Mouse (Mus musculus) limb, embryonic 13.5 days (tissue): ENCODE measurements at regions not wholly inside any gene's neighbourhood (a gene's known extent, or its start where the extent isn't known, plus 50 kb on each side); places are given as distances from the start of the nearest gene placed in this dataset.

Source experiments
- ATAC-seq: fragments of 200-750 bp; cut with Nextera tagmentation; 2 replicates; pipeline ENCODE4 v1.8.0; 2017; ENCODE audit warnings: low read depth, moderate number of reproducible peaks, moderate TSS enrichment; ENCODE audit not compliant: low FRiP score
- H3K27ac ChIP-seq: fragments of 300-500 bp; sonication (generic); 2 replicates; pipeline ENCODE4 v1.5.1; 2015; ENCODE audit warnings: inconsistent platforms, mild to moderate bottlenecking, moderate library complexity
- H3K27me3 ChIP-seq: fragments of 300-500 bp; sonication (generic); 2 replicates; pipeline ENCODE4 v1.6.1; 2015; ENCODE audit warnings: mild to moderate bottlenecking, inconsistent platforms
- H3K36me3 ChIP-seq: fragments of 300-500 bp; sonication (generic); 2 replicates; pipeline ENCODE4 v1.6.1; 2015; ENCODE audit warnings: inconsistent platforms, mild to moderate bottlenecking, moderate library complexity
- H3K4me1 ChIP-seq: fragments of 300-500 bp; sonication (generic); 2 replicates; pipeline ENCODE4 v1.6.1; 2015; ENCODE audit warnings: inconsistent platforms
- H3K4me2 ChIP-seq: fragments of 300-500 bp; sonication (generic); replicated peaks from 2 replicates; pipeline ENCODE4 v1.6.1; 2015; ENCODE audit warnings: inconsistent platforms, mild to moderate bottlenecking, moderate library complexity
- H3K4me3 ChIP-seq: fragments of 300-500 bp; sonication (generic); 2 replicates; pipeline ENCODE4 v1.5.1; 2015; ENCODE audit warnings: moderate library complexity, mild to moderate bottlenecking, inconsistent platforms
- H3K9ac ChIP-seq: fragments of 300-500 bp; sonication (generic); 2 replicates; pipeline ENCODE4 v1.6.1; 2015; ENCODE audit warnings: mild to moderate bottlenecking, inconsistent platforms
- H3K9me3 ChIP-seq: fragments of 300-500 bp; sonication (generic); 2 replicates; pipeline ENCODE4 v1.6.1; 2016; ENCODE audit warnings: inconsistent platforms
- WGBS: fragments of 180-500 bp; shearing (Covaris S2); methylation state at CpG from one replicate; pipeline ENCODE4 v1.1.7; 2015; 5-methylcytosine and 5-hydroxymethylcytosine counted together

DNA sequence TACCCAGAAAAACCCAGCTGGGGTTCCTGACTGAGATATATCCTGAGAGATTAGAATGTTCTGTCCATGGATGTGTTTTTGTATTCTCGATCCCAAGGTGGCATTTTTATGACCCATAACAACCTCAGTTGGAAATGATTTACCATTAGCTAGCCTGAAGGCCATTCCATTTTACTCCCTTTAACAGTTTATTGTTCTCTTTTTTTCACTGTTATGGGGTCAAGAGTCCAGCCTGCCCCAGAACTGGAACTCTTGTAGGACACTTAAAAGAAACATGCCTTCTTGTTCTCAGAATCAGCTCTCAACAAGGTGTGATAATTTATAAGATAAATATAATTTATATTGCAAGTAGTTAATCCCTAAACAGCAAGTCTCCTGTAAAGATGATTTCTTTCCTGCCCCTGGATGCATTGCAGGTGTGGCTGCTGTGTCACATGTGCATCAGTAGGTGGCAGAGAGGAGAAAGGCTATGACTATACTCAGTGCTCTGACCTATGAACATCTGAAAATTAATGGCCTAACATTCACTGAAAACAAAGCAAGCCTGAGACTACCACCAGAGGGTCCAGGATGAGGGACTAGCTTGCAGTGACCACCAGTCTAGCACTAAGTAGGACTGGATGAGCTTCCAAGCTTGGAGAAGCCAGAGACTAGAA is 181.6 kb upstream of the Gm527 start:
- no peak overlapping the region for H3K4me3 ChIP-seq
- H3K9me3 ChIP-seq, result no peaks in the 10 kb centered on the region
- WGBS, result 21% methylated on average over 1 of the region's 1 CpGs
- no peaks in the 10 kb centered on the region for H3K36me3 ChIP-seq
- H3K4me2 ChIP-seq, result no peak overlapping the region
- H3K4me1 ChIP-seq, result no peaks in the 10 kb centered on the region
- ATAC-seq, result no peak
- H3K9ac ChIP-seq, result no peak overlapping the region
- no peaks in the 10 kb centered on the region for H3K27me3 ChIP-seq
- no peak overlapping the region for H3K27ac ChIP-seq

DNA sequence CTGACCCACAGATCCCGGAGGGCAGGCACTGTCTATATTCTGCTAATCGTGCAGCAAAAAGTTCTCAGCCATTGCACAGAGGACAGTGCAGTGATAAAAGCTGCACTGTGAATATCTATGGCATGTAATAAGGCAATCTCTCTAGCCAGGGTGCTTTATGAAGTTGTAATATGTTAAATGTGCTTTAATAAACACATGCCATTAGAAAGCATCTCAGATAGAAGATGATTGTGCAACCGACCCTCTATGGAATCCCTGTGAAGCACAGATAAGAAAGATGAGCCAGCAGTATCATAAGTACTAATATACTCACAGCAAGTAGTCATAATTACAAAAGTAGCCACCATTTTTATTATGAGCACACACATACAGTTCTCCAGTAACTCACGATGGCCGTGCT is 214.3 kb upstream of the Gm527 start:
- H3K27me3 ChIP-seq, result no peaks in the 10 kb centered on the region
- H3K9me3 ChIP-seq, result no peaks in the 10 kb centered on the region
- no peaks in the 10 kb centered on the region for H3K36me3 ChIP-seq
- no peak for ATAC-seq
- no peak overlapping the region for H3K27ac ChIP-seq
- H3K4me2 ChIP-seq, result no peak overlapping the region
- no peak overlapping the region for H3K9ac ChIP-seq
- no peaks in the 10 kb centered on the region for H3K4me1 ChIP-seq
- no peak overlapping the region for H3K4me3 ChIP-seq
- WGBS, result 92% methylated on average over 5 of the region's 5 CpGs

DNA sequence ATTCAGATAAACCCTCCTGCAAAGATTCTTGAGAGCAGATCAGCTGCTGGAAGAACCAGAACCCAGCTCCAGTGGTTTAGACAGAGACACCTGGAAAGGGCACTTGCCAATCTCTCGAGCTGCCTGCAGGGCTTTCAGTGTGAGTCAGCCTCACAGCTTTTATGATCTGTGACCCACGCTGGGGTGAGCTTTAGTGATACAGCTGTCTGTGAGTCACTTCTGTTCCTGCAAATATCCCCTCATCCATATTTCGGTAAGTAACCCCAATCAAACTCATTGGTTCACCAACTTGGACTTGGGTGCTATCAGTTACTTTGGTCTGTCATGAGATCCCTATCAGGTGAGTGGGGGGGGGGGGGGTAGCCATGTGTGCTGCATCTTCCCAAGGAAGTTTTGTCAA is 216.6 kb upstream of the Gm527 start:
- H3K36me3 ChIP-seq, result no peaks in the 10 kb centered on the region
- no peaks in the 10 kb centered on the region for H3K27me3 ChIP-seq
- no peak overlapping the region for H3K4me2 ChIP-seq
- H3K9me3 ChIP-seq, result no peaks in the 10 kb centered on the region
- WGBS, result 53% methylated on average over 3 of the region's 3 CpGs
- H3K27ac ChIP-seq, result no peak overlapping the region
- no peak overlapping the region for H3K4me3 ChIP-seq
- no peak for ATAC-seq
- H3K4me1 ChIP-seq, result no peaks in the 10 kb centered on the region
- no peak overlapping the region for H3K9ac ChIP-seq

DNA sequence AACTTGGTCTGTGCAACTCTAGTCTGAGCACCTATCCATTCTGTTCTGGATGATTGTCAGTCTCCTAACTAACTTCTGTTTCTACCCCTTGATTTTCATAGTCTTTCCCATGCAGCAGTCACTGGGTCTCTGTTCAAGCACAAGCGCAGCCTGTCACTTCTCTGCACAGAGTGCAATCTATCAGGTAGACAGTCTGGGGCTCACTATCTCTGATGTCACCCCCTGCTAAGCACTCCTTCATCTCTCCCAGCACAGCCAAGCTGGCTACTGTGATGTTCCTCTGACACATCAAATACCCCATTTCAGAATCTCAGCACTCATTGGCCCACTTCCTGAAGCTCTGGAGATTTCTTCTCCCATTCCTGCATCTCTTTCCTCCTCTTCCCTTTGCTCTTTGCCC is 220.9 kb upstream of the Fscb start:
- no peak overlapping the region for H3K9ac ChIP-seq
- peaks cover 8% of the 10 kb centered on the region for H3K4me1 ChIP-seq
- WGBS, result 88% methylated on average over 1 of the region's 1 CpGs
- H3K4me3 ChIP-seq, result no peak overlapping the region
- no peaks in the 10 kb centered on the region for H3K36me3 ChIP-seq
- H3K9me3 ChIP-seq, result no peaks in the 10 kb centered on the region
- no peak overlapping the region for H3K27ac ChIP-seq
- H3K4me2 ChIP-seq, result no peak overlapping the region
- no peak for ATAC-seq
- peaks cover 5% of the 10 kb centered on the region; the same call in 1 of the 2 replicates for H3K27me3 ChIP-seq

DNA sequence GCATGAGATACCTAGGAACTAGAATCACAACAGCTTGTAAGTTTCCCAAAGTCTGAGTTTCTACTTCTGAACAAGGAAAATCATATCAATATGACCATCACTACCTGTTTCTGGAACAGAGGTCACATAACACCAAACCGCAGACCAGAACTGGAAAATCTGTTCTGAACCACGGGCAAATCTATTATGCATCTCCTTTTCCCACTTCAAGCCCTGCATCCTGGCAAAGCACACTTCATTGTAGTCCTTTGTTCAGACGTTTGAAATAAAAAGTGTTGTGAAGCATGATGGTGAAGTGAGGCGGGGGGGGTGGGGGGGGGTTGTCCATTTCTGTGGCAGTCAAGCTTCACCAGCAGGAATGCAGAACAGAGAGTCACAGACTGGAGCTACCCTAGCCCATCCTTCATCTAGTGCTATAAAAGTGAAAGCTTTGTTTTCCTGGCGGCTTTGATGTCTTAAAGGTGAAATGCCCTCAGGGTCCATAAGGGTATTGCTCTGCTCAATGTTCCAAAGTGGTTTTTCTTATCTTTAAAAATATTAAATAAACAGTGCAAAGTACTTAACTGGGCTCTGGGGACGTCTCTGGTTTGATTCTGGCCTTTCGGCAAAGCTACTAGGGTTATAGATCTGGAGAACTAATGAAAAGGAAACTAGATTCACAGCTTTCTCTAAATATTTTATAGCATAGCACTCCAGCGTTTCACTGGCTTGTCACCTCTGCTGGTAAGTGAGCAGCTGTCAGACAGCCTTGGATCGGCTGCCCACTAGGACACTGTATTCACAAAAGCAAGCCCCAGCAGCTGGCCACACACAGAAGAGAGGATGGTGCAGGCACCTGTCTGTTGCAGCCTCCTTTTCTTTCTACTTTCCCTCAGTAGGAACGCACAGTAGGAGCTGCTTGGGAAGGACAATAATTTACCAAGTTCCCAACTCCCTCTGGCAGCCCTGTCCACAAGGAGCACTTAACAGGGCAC is 218.0 kb upstream of the Fscb start:
- no peaks in the 10 kb centered on the region for H3K36me3 ChIP-seq
- no peak overlapping the region for H3K27ac ChIP-seq
- 17% methylated on average over 10 of the region's 10 CpGs for WGBS
- H3K9me3 ChIP-seq, result no peaks in the 10 kb centered on the region
- H3K4me2 ChIP-seq, result peak overlapping the region; percentile 27
- H3K4me1 ChIP-seq, result peaks cover 8% of the 10 kb centered on the region
- no peak overlapping the region for H3K4me3 ChIP-seq
- peaks cover 5% of the 10 kb centered on the region; the same call in 1 of the 2 replicates for H3K27me3 ChIP-seq
- no peak overlapping the region for H3K9ac ChIP-seq
- ATAC-seq, result peak; percentile 78

DNA sequence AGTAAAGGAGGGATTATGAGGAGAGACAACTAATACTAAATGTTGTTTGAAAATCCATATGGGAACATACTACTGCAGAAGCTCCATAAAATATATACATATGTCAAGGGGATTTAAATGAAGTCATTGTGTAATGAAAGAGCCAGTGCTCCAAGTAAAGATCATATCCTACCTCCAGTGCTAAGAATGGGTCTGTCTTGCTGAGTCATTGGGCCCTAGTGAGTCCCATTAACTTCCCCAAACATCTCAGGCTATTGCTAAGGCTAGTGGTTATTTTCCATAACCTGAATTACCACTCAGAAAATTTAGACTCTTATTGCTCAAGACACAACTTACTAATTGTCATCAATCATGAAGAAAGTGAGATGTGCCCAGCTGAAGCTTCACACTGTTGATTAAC is 215.2 kb upstream of the Fscb start:
- ATAC-seq, result no peak
- H3K4me2 ChIP-seq, result no peak overlapping the region
- no peak overlapping the region for H3K9ac ChIP-seq
- H3K4me3 ChIP-seq, result no peak overlapping the region
- H3K27ac ChIP-seq, result no peak overlapping the region
- no peaks in the 10 kb centered on the region for H3K27me3 ChIP-seq
- peaks cover 8% of the 10 kb centered on the region for H3K4me1 ChIP-seq
- no peaks in the 10 kb centered on the region for H3K9me3 ChIP-seq
- H3K36me3 ChIP-seq, result no peaks in the 10 kb centered on the region

DNA sequence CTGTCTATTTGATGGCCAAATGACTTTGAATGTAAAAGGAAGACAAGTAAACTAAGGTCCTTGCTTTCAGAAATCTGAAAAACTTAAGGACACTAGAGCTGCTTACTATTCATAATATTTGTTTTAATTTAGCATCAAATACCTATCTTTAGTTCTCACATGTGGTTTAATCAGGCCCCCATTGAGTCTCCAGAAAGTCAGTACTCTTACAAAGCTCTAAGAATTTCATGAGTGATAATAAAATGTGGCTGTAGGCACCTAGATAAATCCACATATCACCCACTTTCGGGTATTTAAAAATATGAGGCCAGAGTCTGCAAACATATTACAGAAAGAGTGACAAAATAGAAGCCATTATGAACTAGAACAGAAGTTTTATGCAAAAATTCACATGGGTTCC is 214.1 kb upstream of the Fscb start:
- Histone ChIP-seq H3K9me3 (no peaks in the 10 kb centered on the region), H3K27me3 (no peaks in the 10 kb centered on the region), H3K4me3 (no peak overlapping the region), H3K4me1 (peaks cover 8% of the 10 kb centered on the region), H3K27ac (no peak overlapping the region), H3K4me2 (no peak overlapping the region), H3K36me3 (no peaks in the 10 kb centered on the region), H3K9ac (no peak overlapping the region)
- WGBS, result 77% methylated on average over 1 of the region's 1 CpGs
- no peak for ATAC-seq

DNA sequence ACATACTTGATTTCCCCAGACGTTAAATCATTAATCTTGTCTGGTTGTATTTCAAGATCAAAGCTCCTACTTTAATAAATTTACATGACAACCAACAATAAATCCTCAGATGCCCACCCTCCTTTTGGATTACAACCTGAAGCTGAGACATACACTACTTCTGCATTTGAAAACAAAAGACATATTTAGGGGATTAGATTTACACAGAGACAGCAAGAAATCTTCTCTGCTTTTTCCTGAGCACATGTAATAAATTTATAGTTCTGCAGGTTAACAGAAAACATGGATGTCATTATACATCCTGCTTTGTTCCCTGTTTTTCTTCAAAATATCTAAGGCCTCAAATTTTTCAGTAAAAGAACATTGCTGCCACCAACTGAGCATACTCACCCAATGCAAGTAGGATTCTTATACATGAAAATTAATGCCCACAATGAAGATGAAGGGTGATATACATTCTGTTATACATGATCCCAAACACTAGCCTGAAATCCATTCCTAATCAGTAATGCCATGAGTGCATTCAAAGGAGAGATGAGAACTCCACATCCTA is 166.4 kb upstream of the Fscb start:
- H3K4me3 ChIP-seq, result no peak overlapping the region
- H3K4me2 ChIP-seq, result no peak overlapping the region
- no peaks in the 10 kb centered on the region for H3K4me1 ChIP-seq
- 58% methylated on average over 1 of the region's 1 CpGs for WGBS
- no peaks in the 10 kb centered on the region for H3K9me3 ChIP-seq
- no peaks in the 10 kb centered on the region for H3K36me3 ChIP-seq
- H3K9ac ChIP-seq, result no peak overlapping the region
- H3K27ac ChIP-seq, result no peak overlapping the region
- no peaks in the 10 kb centered on the region for H3K27me3 ChIP-seq
- ATAC-seq, result no peak

DNA sequence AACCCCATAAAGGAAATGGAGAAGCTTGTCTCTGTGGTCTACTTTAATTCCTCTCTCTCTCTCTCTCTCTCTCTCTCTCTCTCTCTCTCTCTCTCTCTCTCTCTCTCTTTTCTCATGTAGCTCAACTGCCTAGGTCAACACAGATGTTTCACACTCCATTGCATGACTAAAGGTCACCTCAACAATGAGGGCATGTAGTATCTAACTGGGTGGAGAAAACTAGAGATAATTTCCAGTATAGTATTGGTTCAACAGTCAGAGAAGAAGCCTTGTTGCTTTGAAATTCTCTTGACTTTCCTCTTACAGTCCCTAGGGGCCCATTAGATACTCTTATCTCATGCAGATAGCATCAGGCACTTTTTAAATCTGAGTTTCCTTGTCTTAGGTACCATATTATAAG is 140.4 kb upstream of the Fscb start:
- no peak for ATAC-seq
- H3K27ac ChIP-seq, result no peak overlapping the region
- H3K4me1 ChIP-seq, result no peaks in the 10 kb centered on the region
- no peaks in the 10 kb centered on the region for H3K27me3 ChIP-seq
- H3K9ac ChIP-seq, result no peak overlapping the region
- H3K4me2 ChIP-seq, result no peak overlapping the region
- no peak overlapping the region for H3K4me3 ChIP-seq
- no peaks in the 10 kb centered on the region for H3K9me3 ChIP-seq
- no peaks in the 10 kb centered on the region for H3K36me3 ChIP-seq
